Mouse (Mus musculus) neutrophil, adult 5-6 weeks (primary cell): ENCODE data around the gene Fcgr3. TPM values are rescaled to one million over a fixed set of nuclear protein-coding genes. Genes with fewer than 3 reads are reported as not detected.

Experiments used
- ATAC-seq: fragments of 151-379, 151-347 bp; 2 replicates; pipeline ENCODE4 v1.8.0; 2017; ENCODE audit warnings: mild to moderate bottlenecking, moderate TSS enrichment; ENCODE audit not compliant: insufficient number of reproducible peaks, poor library complexity, low FRiP score, severe bottlenecking; ENCODE audit errors: extremely low read depth
- total RNA-seq: library from RNA; stranded (forward); fragments of 200-1000 nt; gene quantifications from 2 replicates; pipeline ENCODE4 v1.2.3, GENCODE M21; 2017

The Fcgr3 gene
- 682 and 697 TPM in 2 replicates for total RNA-seq

GRCm38 (mm10) chr1:171064491-171065242 lies at the start of gene Fcgr3:
TSS of gene Fcgr3 (minus strand) at chr1:171064935.
- peak; percentile 17 for ATAC-seq

DNA sequence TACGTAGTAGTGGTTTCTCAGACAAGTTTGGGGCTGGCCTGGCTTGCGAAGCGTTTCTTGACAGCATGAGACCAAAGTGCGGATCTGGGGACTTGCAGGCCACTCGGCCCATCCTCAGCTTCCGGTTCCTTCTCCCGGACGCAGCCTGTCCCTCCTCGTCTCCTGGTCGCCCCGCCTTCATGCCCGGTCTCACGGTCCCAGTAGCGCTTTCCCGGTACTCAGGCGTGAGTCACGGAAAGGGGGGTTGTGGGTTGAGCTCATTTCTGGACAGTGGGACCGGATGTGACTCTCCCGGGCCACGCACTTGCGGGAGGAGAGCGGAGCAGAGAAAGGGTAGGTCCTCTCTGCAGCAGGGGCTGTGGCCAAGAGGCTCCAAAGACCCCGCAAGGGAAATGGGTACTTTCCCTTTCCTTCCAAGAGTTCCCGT lies 49.2 kb upstream of the Fcgr3 start, which contains the start of gene Cfap126:
Gene Cfap126 (plus strand): TSS at position 46 of the 427 bp plus-strand sequence.
- ATAC-seq, result peak; percentile 47

- no peak for ATAC-seq
Measured at GRCm38 (mm10) chr1:171112986-171113385, 48.3 kb upstream of the Fcgr3 start.

- ATAC-seq, result no peak
Measured at GRCm38 (mm10) chr1:171111781-171112575, 47.2 kb upstream of the Fcgr3 start.

GRCm38 (mm10) chr1:171111020-171111780 lies 46.5 kb upstream of the Fcgr3 start:
- peak; percentile 75 for ATAC-seq

GRCm38 (mm10) chr1:171110659-171111019 lies 45.9 kb upstream of the Fcgr3 start:
- no peak for ATAC-seq

GRCm38 (mm10) chr1:171109620-171110019 lies 44.9 kb upstream of the Fcgr3 start:
- no peak for ATAC-seq

- ATAC-seq, result no peak
Measured at GRCm38 (mm10) chr1:171105226-171105625, 40.5 kb upstream of the Fcgr3 start.

- peak; percentile 11; the same call in 1 of the 2 replicates for ATAC-seq
Measured at GRCm38 (mm10) chr1:171103179-171103840, 38.6 kb upstream of the Fcgr3 start.

DNA sequence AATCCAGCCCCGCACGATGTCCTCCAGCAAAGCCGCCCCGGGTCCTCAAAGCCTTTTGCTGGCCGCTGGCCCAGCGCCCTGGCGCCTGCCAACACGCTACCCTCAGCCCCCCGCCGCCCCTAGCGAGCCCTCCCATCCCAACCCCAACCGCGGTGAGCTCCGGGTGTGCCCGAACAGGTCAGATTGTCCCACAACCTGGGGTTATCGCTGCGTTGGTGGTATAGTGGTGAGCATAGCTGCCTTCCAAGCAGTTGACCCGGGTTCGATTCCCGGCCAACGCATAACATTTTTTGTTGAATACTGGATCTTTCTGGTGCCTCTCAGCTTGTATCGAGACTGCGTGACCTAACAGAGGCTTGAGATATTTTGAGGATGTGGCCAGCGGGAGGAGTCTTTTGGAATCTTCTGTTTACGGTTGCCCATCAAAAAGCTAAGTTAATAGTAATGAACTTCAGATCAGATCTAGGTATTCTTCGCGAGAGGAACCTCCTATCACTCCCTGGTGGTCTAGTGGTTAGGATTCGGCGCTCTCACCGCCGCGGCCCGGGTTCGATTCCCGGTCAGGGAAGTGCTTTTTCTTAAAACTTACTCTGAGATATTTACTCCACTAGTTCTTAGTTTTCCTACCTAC lies 37.9 kb upstream of the Fcgr3 start:
- ATAC-seq, result peak; percentile 57

DNA sequence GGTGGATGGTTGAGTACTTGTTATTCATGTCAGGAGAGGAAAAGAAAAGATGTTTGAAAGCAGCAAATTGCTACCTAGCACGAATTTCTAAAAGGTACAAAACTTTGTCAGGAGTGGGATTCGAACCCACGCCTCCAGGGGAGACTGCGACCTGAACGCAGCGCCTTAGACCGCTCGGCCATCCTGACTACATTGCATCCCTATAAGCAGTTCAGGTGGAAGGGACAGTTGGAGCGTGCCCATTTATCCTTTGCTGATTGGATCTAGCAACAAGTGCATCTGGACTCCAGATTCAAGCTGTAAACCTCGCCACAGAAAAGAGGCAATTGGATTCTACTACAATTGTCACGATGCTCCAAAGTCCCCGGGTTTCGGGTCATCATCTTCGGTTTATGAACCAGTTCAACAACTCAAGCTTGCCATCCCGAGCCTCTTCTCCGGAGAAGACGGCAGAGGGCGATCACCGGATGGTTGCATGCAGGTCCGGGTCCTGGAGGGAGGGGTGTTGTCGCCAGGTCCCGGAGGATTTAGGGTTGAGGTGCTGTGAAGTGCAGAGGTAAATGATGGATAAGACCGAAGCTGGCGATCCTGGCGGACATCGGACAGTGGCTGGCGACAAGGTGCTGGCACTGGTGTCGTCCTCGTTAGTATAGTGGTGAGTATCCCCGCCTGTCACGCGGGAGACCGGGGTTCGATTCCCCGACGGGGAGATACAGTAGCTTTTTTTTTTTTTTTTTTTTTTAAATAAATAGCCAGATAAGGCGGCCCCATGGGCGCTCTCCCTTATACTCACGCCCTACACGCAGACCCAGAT lies 37.2 kb upstream of the Fcgr3 start:
- ATAC-seq, result peak; percentile 49

- no peak for ATAC-seq
Measured at GRCm38 (mm10) chr1:171101033-171101432, 36.3 kb upstream of the Fcgr3 start.

GRCm38 (mm10) chr1:171097612-171098011 lies 32.9 kb upstream of the Fcgr3 start:
- ATAC-seq, result no peak

DNA sequence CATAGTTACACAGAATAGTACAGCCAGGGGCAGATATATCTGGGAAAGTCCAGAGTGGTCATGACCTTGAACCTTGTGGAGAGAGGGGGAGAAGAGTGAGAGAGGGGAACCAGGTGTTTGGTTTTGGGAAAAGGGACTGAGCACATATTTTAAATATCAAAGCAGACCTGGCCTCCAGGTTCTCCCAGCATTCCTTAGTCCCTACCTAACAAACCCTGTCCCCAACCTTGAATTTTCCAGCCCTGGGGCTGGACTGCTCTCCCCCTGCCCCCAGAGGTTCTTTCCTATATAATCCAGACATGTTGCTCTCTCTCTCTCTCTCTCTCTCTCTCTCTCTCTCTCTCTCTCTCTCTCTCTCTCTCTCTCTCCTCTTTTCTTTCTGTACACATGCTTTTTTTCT lies 32.4 kb upstream of the Fcgr3 start:
- ATAC-seq, result no peak

DNA sequence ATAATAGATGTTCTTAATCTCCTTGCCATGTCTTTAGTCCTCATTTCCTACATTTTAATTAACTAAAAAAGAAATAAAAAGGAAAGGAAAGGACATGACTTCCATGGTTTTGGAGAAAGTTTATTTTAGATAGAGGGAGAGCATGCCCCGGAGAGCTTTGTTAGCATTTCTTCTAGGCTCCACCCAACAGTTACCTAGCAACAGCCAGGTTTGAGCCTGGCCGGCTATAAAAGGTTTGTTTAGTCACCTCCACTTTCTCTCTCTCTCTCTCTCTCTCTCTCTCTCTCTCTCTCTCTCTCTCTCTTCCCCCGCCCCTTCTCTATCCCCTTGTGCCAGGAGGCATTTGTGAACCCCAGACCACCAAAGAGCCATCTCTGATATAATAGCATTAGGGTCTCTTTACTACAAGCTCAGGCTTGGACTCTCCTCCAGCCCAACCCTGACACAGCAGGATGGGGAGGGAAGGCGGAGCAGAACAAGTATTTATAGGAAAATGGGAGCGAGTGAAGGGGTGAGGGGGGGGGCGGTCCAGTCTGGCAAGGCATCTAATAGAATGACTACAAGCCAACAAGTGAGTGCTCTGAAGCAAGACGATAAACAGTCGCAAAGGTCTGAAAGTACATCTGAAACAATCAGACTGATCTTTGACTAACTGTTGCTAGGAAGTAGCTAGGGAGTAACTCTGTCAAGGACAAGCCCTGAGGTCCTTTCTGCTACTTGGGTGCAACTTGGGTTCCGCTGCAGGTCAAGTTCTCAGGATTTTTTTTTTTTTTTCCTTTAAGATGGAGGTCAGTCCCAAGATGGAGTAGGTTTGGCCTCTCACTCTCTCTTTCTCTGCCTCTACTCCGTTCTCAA lies 31.6 kb upstream of the Fcgr3 start:
- no peak for ATAC-seq

GRCm38 (mm10) chr1:171094424-171094823 lies 29.7 kb upstream of the Fcgr3 start:
- no peak for ATAC-seq

DNA sequence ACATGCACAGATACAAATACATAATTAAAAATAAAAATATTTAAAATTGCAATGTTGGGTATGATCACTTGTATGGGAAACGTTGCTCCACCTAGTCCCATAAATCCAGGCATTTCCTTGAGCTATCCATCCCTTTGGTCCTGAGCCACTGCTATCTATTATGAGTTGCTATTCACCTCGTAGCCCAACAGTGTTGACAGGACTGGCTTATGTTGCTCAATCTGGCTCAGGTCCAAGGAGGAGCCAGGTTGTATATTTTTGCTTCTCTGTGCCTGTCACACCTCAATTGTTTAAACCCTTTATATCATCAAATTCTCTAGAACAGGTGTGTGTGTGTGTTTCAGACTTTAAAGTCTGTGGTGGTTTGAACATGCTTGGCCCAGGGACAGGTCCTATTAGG lies 26.0 kb upstream of the Fcgr3 start:
- no peak for ATAC-seq
